Mouse (Mus musculus): ENCODE measurements around the gene Eps8l2. TPM values are rescaled to one million over a fixed set of nuclear protein-coding genes. Genes with fewer than 3 reads are reported as not detected.

Gene Eps8l2
- polyA plus RNA-seq (2014; fragmentation: Nextera tagmentation; extraction: Ambion mirVana) = 3.4 and 3.5 TPM in 2 replicates

DNA sequence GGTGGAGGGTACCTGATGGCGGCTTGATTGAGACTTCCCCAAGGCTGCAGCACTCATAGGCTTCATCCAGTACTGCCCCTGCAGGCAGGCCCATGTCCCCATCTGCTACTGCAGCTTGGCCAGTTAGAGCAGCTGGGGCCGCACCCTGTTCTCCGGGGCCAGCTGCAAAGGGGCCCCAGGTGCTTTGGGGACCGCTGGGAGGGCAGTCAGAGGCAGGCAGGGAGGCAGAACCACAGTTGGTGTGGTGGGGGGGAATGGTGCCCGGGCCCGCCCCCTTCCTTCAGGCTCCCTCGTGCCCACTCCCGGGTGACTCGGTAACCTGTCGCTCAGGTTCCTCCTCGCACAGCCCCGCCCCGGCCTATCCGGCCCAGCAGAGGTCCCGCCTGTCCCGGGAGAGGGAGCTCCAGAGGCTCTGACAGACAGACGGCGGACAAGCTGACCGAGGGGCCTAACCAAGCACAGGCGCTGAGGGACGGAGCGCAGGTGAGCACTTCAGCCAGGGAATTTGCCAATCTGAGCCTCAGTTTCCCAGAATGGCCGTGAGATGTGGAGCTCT lies at the start of gene Eps8l2:
Gene Eps8l2, plus strand, starts transcription at position 305 of the 556 bp plus-strand sequence.
- H3K36me3 ChIP-seq (replicated peaks; ENCODE audit: control insufficient read depth, insufficient read depth, low read depth, low read length) = no peaks in the 10 kb centered on the region
- H3K9ac ChIP-seq (replicated peaks; ENCODE audit: low read length) = peak within 1 kb of the TSS; percentile 37; the same call in 1 of the 2 replicates
- no peaks in the 10 kb centered on the region for H3K9me3 ChIP-seq (replicated peaks; ENCODE audit: control insufficient read depth, low read length)
- H3K27me3 ChIP-seq (ENCODE audit: control insufficient read depth, insufficient read depth, low read length) = no peaks in the 10 kb centered on the region
- H3K4me2 ChIP-seq (ENCODE audit: low read depth, low read length) = peak within 1 kb of the TSS; percentile 36
- ATAC-seq (replicated peaks; ENCODE audit: insufficient number of reproducible peaks, low FRiP score, low TSS enrichment, low read depth) = peak; percentile 54; the same call in 1 of the 2 replicates
- DNase-seq (ENCODE audit: low spot score) = peak; percentile 47
- 5% methylated on average over 23 of the region's 23 CpGs for WGBS
- no peak within 1 kb of the TSS for H3K27ac ChIP-seq (replicated peaks; ENCODE audit: low read depth, low read length)
- 0 out of 2 replicates have a peak within 1 kb of the TSS, but pooled peaks have one; percentile 6 for H3K4me3 ChIP-seq (ENCODE audit: low read depth, low read length)
- no peaks in the 10 kb centered on the region; the same call in 1 of the 2 replicates for H3K4me1 ChIP-seq (ENCODE audit: control insufficient read depth, insufficient read depth, low read length)

- H3K4me3 ChIP-seq (ENCODE audit: low read depth, low read length) = peak within 1 kb of the TSS; percentile 43
- H3K27ac ChIP-seq (replicated peaks; ENCODE audit: low read depth, low read length) = no peak within 1 kb of the TSS
- H3K36me3 ChIP-seq (replicated peaks; ENCODE audit: control insufficient read depth, insufficient read depth, low read depth, low read length) = no peaks in the 10 kb centered on the region
- WGBS = 2% methylated on average over 44 of the region's 46 CpGs
- no peaks in the 10 kb centered on the region for H3K9me3 ChIP-seq (replicated peaks; ENCODE audit: control insufficient read depth, low read length)
- peaks cover 34% of the 10 kb centered on the region for H3K27me3 ChIP-seq (ENCODE audit: control insufficient read depth, insufficient read depth, low read length)
- ATAC-seq (replicated peaks; ENCODE audit: insufficient number of reproducible peaks, low FRiP score, low TSS enrichment, low read depth) (peak; percentile 70; the same call in 1 of the 2 replicates), DNase-seq (ENCODE audit: low spot score) (peak; percentile 76)
- H3K9ac ChIP-seq (replicated peaks; ENCODE audit: low read length) = peak within 1 kb of the TSS; percentile 54
- H3K4me1 ChIP-seq (ENCODE audit: control insufficient read depth, insufficient read depth, low read length) = peaks cover 6% of the 10 kb centered on the region; the same call in 1 of the 2 replicates
- H3K4me2 ChIP-seq (ENCODE audit: low read depth, low read length) = peak within 1 kb of the TSS; percentile 78
Measured at GRCm38 (mm10) chr7:141291921-141292582, 46.6 kb upstream of the Eps8l2 start, which contains the start of gene Drd4. Gene Drd4, plus strand, starts transcription at chr7:141292006.

DNA sequence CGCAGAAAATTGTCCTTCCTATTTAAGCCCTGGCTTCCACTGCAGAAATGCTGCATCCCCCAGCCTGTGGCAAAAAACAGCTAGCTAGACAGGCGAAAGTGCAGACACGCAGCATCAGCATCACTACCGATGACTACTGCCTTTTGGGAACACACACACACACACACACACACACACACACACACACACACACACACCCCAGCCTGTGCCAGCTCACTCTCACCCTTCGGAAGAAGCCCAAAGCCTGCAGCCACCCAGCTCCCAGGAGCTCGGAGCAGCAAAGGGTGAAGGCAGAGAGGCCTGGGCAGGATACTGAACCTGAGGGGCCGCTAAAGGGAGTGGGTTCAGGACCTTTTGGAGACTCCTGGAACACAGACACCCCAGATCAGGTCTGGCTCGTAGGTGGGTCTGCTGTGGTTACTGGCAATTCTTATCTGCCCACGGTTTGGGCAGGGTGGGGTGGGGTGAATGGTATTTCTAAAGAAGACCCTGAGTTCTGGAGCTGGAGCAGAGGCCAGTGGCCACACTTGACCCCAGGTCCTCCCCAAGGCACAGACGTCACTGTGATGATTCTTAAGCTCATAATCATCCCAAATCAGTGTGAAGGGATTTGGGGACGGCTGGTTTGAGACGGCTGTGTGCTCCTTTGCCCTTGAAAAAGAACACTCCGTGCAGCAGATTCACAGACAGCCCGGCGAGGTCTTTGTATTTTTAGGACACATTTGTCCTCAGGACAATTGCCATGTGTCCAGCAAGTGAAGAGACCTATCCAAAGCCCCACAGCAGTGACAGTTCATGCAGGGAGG lies 45.9 kb upstream of the Eps8l2 start:
- DNase-seq (ENCODE audit: low spot score) = no peak

GRCm38 (mm10) chr7:141293852-141294471 lies 44.7 kb upstream of the Eps8l2 start:
- under 1% methylated on average over 53 of the region's 53 CpGs for WGBS
- Histone ChIP-seq H3K27ac (replicated peaks; ENCODE audit: low read depth, low read length) (no peak overlapping the region), H3K36me3 (replicated peaks; ENCODE audit: control insufficient read depth, insufficient read depth, low read depth, low read length) (no peaks in the 10 kb centered on the region), H3K9me3 (replicated peaks; ENCODE audit: control insufficient read depth, low read length) (no peaks in the 10 kb centered on the region), H3K9ac (replicated peaks; ENCODE audit: low read length) (peak overlapping the region; percentile 57), H3K27me3 (ENCODE audit: control insufficient read depth, insufficient read depth, low read length) (peaks cover 34% of the 10 kb centered on the region), H3K4me1 (ENCODE audit: control insufficient read depth, insufficient read depth, low read length) (peaks cover 6% of the 10 kb centered on the region; the same call in 1 of the 2 replicates), H3K4me3 (ENCODE audit: low read depth, low read length) (peak overlapping the region; percentile 38), H3K4me2 (ENCODE audit: low read depth, low read length) (peak overlapping the region; percentile 70)
- peak; percentile 42 for DNase-seq (ENCODE audit: low spot score)
- no peak for ATAC-seq (replicated peaks; ENCODE audit: insufficient number of reproducible peaks, low FRiP score, low TSS enrichment, low read depth)

More for the DNA sequence above, 45.9 kb upstream of the Eps8l2 start:
- Histone ChIP-seq H3K27me3 (ENCODE audit: control insufficient read depth, insufficient read depth, low read length) (peaks cover 34% of the 10 kb centered on the region), H3K4me1 (ENCODE audit: control insufficient read depth, insufficient read depth, low read length) (peaks cover 6% of the 10 kb centered on the region; the same call in 1 of the 2 replicates), H3K27ac (replicated peaks; ENCODE audit: low read depth, low read length) (no peak overlapping the region), H3K4me3 (ENCODE audit: low read depth, low read length) (peak overlapping the region; percentile 43), H3K9ac (replicated peaks; ENCODE audit: low read length) (no peak overlapping the region; the same call in none of the 2 replicates), H3K4me2 (ENCODE audit: low read depth, low read length) (peak overlapping the region; percentile 78), H3K9me3 (replicated peaks; ENCODE audit: control insufficient read depth, low read length) (no peaks in the 10 kb centered on the region), H3K36me3 (replicated peaks; ENCODE audit: control insufficient read depth, insufficient read depth, low read depth, low read length) (no peaks in the 10 kb centered on the region)
- 25% methylated on average over 15 of the region's 15 CpGs for WGBS
- no peak for ATAC-seq (replicated peaks; ENCODE audit: insufficient number of reproducible peaks, low FRiP score, low TSS enrichment, low read depth)

- whole genome bisulfite sequencing = 9% methylated on average over 22 of the region's 22 CpGs
- Histone ChIP-seq H3K4me1 (ENCODE audit: control insufficient read depth, insufficient read depth, low read length) (peaks cover 6% of the 10 kb centered on the region; the same call in 1 of the 2 replicates), H3K9me3 (replicated peaks; ENCODE audit: control insufficient read depth, low read length) (no peaks in the 10 kb centered on the region), H3K27ac (replicated peaks; ENCODE audit: low read depth, low read length) (no peak overlapping the region), H3K9ac (replicated peaks; ENCODE audit: low read length) (no peak overlapping the region; the same call in 1 of the 2 replicates), H3K4me2 (ENCODE audit: low read depth, low read length) (peak overlapping the region; percentile 70), H3K27me3 (ENCODE audit: control insufficient read depth, insufficient read depth, low read length) (peaks cover 34% of the 10 kb centered on the region), H3K36me3 (replicated peaks; ENCODE audit: control insufficient read depth, insufficient read depth, low read depth, low read length) (no peaks in the 10 kb centered on the region), H3K4me3 (ENCODE audit: low read depth, low read length) (peak overlapping the region; percentile 38)
- DNase-seq (ENCODE audit: low spot score) (peak; percentile 29), ATAC-seq (replicated peaks; ENCODE audit: insufficient number of reproducible peaks, low FRiP score, low TSS enrichment, low read depth) (no peak)
Measured at GRCm38 (mm10) chr7:141294479-141294878, 44.2 kb upstream of the Eps8l2 start.

- H3K9me3 ChIP-seq (replicated peaks; ENCODE audit: control insufficient read depth, low read length) = no peaks in the 10 kb centered on the region
- 87% methylated on average over 3 of the region's 3 CpGs for WGBS
- peaks cover 5% of the 10 kb centered on the region for H3K36me3 ChIP-seq (replicated peaks; ENCODE audit: control insufficient read depth, insufficient read depth, low read depth, low read length)
Measured at GRCm38 (mm10) chr7:141297926-141298650, 40.6 kb upstream of the Eps8l2 start.

DNA sequence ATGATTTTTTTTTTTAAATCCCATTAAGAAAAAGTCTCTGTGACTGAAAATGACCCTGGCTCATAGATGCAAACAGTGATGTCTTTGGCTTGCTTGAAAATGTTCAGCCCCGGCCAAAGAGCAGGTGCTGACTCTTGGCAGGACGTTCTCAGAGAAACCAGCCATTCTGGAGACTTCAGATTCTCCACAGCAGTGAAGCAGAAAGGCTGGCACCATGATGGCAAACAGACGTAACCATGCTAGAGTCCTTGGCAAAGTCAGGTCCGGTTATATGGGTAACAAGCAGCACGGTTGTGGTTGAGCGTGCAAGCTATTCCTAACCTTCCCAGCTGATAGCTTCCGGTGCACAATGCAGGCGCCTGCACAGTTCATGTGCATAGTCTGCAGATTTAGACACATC lies 39.5 kb upstream of the Eps8l2 start:
- ATAC-seq (replicated peaks; ENCODE audit: insufficient number of reproducible peaks, low FRiP score, low TSS enrichment, low read depth) = no peak
- Histone ChIP-seq H3K4me1 (ENCODE audit: control insufficient read depth, insufficient read depth, low read length) (0 out of 2 replicates have a peak, but pooled peaks cover under 1% of the 10 kb centered on the region), H3K9me3 (replicated peaks; ENCODE audit: control insufficient read depth, low read length) (no peaks in the 10 kb centered on the region), H3K9ac (replicated peaks; ENCODE audit: low read length) (no peak overlapping the region), H3K4me3 (ENCODE audit: low read depth, low read length) (no peak overlapping the region), H3K27me3 (ENCODE audit: control insufficient read depth, insufficient read depth, low read length) (peaks cover 13% of the 10 kb centered on the region), H3K4me2 (ENCODE audit: low read depth, low read length) (no peak overlapping the region), H3K36me3 (replicated peaks; ENCODE audit: control insufficient read depth, insufficient read depth, low read depth, low read length) (peaks cover 5% of the 10 kb centered on the region), H3K27ac (replicated peaks; ENCODE audit: low read depth, low read length) (no peak overlapping the region)
- 90% methylated on average over 8 of the region's 8 CpGs for WGBS
- DNase-seq (ENCODE audit: low spot score) = no peak

More at GRCm38 (mm10) chr7:141297926-141298650, 40.6 kb upstream of the Eps8l2 start:
- no peak overlapping the region for H3K4me2 ChIP-seq (ENCODE audit: low read depth, low read length)
- H3K4me3 ChIP-seq (ENCODE audit: low read depth, low read length) = no peak overlapping the region
- DNase-seq (ENCODE audit: low spot score) (no peak), ATAC-seq (replicated peaks; ENCODE audit: insufficient number of reproducible peaks, low FRiP score, low TSS enrichment, low read depth) (no peak)
- no peak overlapping the region for H3K9ac ChIP-seq (replicated peaks; ENCODE audit: low read length)
- peaks cover 6% of the 10 kb centered on the region; the same call in 1 of the 2 replicates for H3K4me1 ChIP-seq (ENCODE audit: control insufficient read depth, insufficient read depth, low read length)
- peaks cover 24% of the 10 kb centered on the region for H3K27me3 ChIP-seq (ENCODE audit: control insufficient read depth, insufficient read depth, low read length)
- no peak overlapping the region for H3K27ac ChIP-seq (replicated peaks; ENCODE audit: low read depth, low read length)
